In genomic region chr7:98677511-98677910, GRCm38 (mm10) we compare ENCODE assay signal across 20 mouse cellular contexts. TPM values are rescaled to one million over a fixed set of nuclear protein-coding genes. Genes with fewer than 3 reads are reported as not detected.
DNase-seq lines count a peak whose midpoint lies in the region; ATAC-seq and TF ChIP-seq lines count a peak whose summit lies in the region.
"Had no signal": no experiment of that assay in that cellular context is flagged by ENCODE, and none has a peak within 500 bp of the region (broad histone marks: within the 10 kb centered on the region; RNA-seq: fewer than 3 reads in every experiment).

No protein-coding gene starts in this region.

- no peaks in the 10 kb centered on the region for H3K36me3 ChIP-seq in heart, embryonic 10.5 days
- no peaks in the 10 kb centered on the region for H3K36me3 ChIP-seq in heart, embryonic 16.5 days (ENCODE audit: control insufficient read depth, insufficient read depth)
- H3K36me3 ChIP-seq in kidney, adult 2 months (ENCODE audit: control insufficient read depth, insufficient read depth, low read length): no peaks in the 10 kb centered on the region
- H3K36me3 ChIP-seq in hindbrain, embryonic 13.5 days: no peaks in the 10 kb centered on the region
- H3K36me3 ChIP-seq: embryonic facial prominence, embryonic 13.5 days had no signal

- H3K27ac ChIP-seq in heart, embryonic 10.5 days: peak overlapping the region; percentile 29; the same call in 1 of the 2 replicates
- no peak overlapping the region for H3K27ac ChIP-seq in heart, embryonic 16.5 days (ENCODE audit: low read length)
- H3K27ac ChIP-seq in kidney, adult 2 months (ENCODE audit: insufficient read depth, low read depth, low read length): peak overlapping the region; percentile 28; the same call in 1 of the 2 replicates
- H3K27ac ChIP-seq in hindbrain, embryonic 13.5 days: no peak overlapping the region
- H3K27ac ChIP-seq: embryonic facial prominence, embryonic 13.5 days; forebrain, embryonic 13.5 days had no signal

- H3K4me3 ChIP-seq in heart, embryonic 10.5 days: no peak overlapping the region
- no peak overlapping the region for H3K4me3 ChIP-seq in heart, embryonic 16.5 days (ENCODE audit: low read length)
- no peak overlapping the region for H3K4me3 ChIP-seq in kidney, adult 2 months (ENCODE audit: insufficient read depth, low read depth, low read length)
- no peak overlapping the region for H3K4me3 ChIP-seq in hindbrain, embryonic 13.5 days
- H3K4me3 ChIP-seq: embryonic facial prominence, embryonic 13.5 days; forebrain, embryonic 13.5 days had no signal

- no peak for ATAC-seq in heart, embryonic 16.5 days (replicated peaks; ENCODE audit: extremely low read depth, insufficient read depth, low FRiP score)
- no peak for ATAC-seq in hindbrain, embryonic 13.5 days (ENCODE audit: low FRiP score)
- ATAC-seq: forebrain, embryonic 13.5 days; forebrain, postnatal 0 days; hindbrain, embryonic 16.5 days; inflammation-experienced regulatory T-cells, adult 6 months; intestine, postnatal 0 days had no signal

- no peaks in the 10 kb centered on the region for H3K27me3 ChIP-seq in heart, embryonic 10.5 days (ENCODE audit: insufficient read depth, poor library complexity, severe bottlenecking)
- no peaks in the 10 kb centered on the region for H3K27me3 ChIP-seq in heart, embryonic 16.5 days (ENCODE audit: control insufficient read depth, insufficient read depth, low read length)
- H3K27me3 ChIP-seq in kidney, adult 2 months (replicated peaks; ENCODE audit: control insufficient read depth, insufficient read depth, low read length): no peaks in the 10 kb centered on the region
- H3K27me3 ChIP-seq in hindbrain, embryonic 13.5 days: no peaks in the 10 kb centered on the region
- H3K27me3 ChIP-seq: embryonic facial prominence, embryonic 13.5 days had no signal

- no peak overlapping the region for H3K9ac ChIP-seq in heart, embryonic 16.5 days (ENCODE audit: low read length)
- no peak overlapping the region for H3K9ac ChIP-seq in hindbrain, embryonic 13.5 days
- H3K9ac ChIP-seq: embryonic facial prominence, embryonic 13.5 days; forebrain, embryonic 13.5 days; forebrain, postnatal 0 days had no signal

- peak overlapping the region; percentile 57; the same call in 1 of the 2 replicates for H3K4me2 ChIP-seq in heart, embryonic 16.5 days (ENCODE audit: low read depth, low read length)
- no peak overlapping the region for H3K4me2 ChIP-seq in hindbrain, embryonic 13.5 days
- H3K4me2 ChIP-seq: forebrain, embryonic 13.5 days had no signal

- H3K9me3 ChIP-seq in heart, embryonic 10.5 days: no peaks in the 10 kb centered on the region
- H3K9me3 ChIP-seq in heart, embryonic 16.5 days (replicated peaks; ENCODE audit: control insufficient read depth, low read length): no peaks in the 10 kb centered on the region
- no peaks in the 10 kb centered on the region for H3K9me3 ChIP-seq in hindbrain, embryonic 13.5 days
- H3K9me3 ChIP-seq: embryonic facial prominence, embryonic 13.5 days; forebrain, embryonic 13.5 days had no signal

- TF ChIP-seq POLR2A in kidney, adult 2 months (IDR thresholded peaks at IDR 0.05; ENCODE audit: low read depth, low read length): no peak

- no peak for TF ChIP-seq CTCF in kidney, adult 2 months (conservative IDR thresholded peaks at IDR 0.05; ENCODE audit: insufficient read depth, insufficient read length, low read depth, low read length)

- DNase-seq in heart, embryonic 10.5 days (ENCODE audit: low spot score): no peak
- no peak for DNase-seq in heart, adult 9 months (ENCODE audit: low spot score in 2 of 2)
- no peak for DNase-seq in heart, adult 18-20 months
- DNase-seq in kidney, adult 2 months: peak; percentile 28
- no peak for DNase-seq in kidney, adult 8-10 months
- DNase-seq in NIH3T3 (ENCODE audit: low read depth): peak; percentile 65
- DNase-seq: adrenal gland, adult 2 months; adrenal gland, postnatal 25 days; cerebellum, adult 18-20 months; cerebellum, adult 9-11 months; cerebellum, postnatal 36 days; forebrain, postnatal 0 days; gastrocnemius, postnatal 14 days had no signal

- H3K4me1 ChIP-seq in heart, embryonic 10.5 days: peaks cover 43% of the 10 kb centered on the region
- H3K4me1 ChIP-seq in heart, embryonic 16.5 days (ENCODE audit: control insufficient read depth, insufficient read depth, low read length): peaks cover 23% of the 10 kb centered on the region
- no peaks in the 10 kb centered on the region for H3K4me1 ChIP-seq in kidney, adult 2 months (ENCODE audit: control insufficient read depth, insufficient read depth, low read length)
- H3K4me1 ChIP-seq in hindbrain, embryonic 13.5 days (replicated peaks): peaks cover 12% of the 10 kb centered on the region; the same call in 1 of the 2 replicates
- H3K4me1 ChIP-seq: forebrain, embryonic 13.5 days had no signal

- WGBS in heart, embryonic 10.5 days: 90% methylated on average over 2 of the region's 2 CpGs
- WGBS in heart, embryonic 16.5 days: 81% methylated on average over 2 of the region's 2 CpGs
- WGBS in kidney, adult 2 months: 74% methylated on average over 2 of the region's 2 CpGs
- WGBS in hindbrain, embryonic 13.5 days: 85% methylated on average over 2 of the region's 2 CpGs

RNA-seq across cellular contexts. Expression of gene Emsy, which starts 20.9 kb away (rescaled TPM):
- polyA plus RNA-seq in heart, embryonic 10.5 days (2016; fragmentation: Nextera tagmentation; extraction: Ambion mirVana): 29.1 and 34.1 TPM in 2 replicates
- 20.5 and 22.3 TPM in 2 replicates for polyA plus RNA-seq in heart, embryonic 16.5 days (2015; fragmentation: Nextera tagmentation; extraction: Ambion mirVana)
- total RNA-seq in heart, adult 18-20 months (2021): 10 to 100 TPM; 16.7 to 23.8 TPM
- 17.3 and 20.9 TPM in 2 replicates for polyA plus RNA-seq in kidney, adult 2 months (2012; rRNA removed)
- 35.0 and 36.2 TPM in 2 replicates for polyA plus RNA-seq in hindbrain, embryonic 13.5 days (2015; fragmentation: Nextera tagmentation; extraction: Ambion mirVana)

RNA-seq across cellular contexts. Expression of gene Thap12, which starts 25.4 kb away (rescaled TPM):
- 39.5 and 40.6 TPM in 2 replicates for polyA plus RNA-seq in heart, embryonic 10.5 days (2016; fragmentation: Nextera tagmentation; extraction: Ambion mirVana)
- polyA plus RNA-seq in heart, embryonic 16.5 days (2015; fragmentation: Nextera tagmentation; extraction: Ambion mirVana): 36.6 and 40.6 TPM in 2 replicates
- 10 to 100 TPM; 77.9 to 83.9 TPM for total RNA-seq in heart, adult 18-20 months (2021)
- 12.3 and 13.3 TPM in 2 replicates for polyA plus RNA-seq in kidney, adult 2 months (2012; rRNA removed)
- polyA plus RNA-seq in hindbrain, embryonic 13.5 days (2015; fragmentation: Nextera tagmentation; extraction: Ambion mirVana): 45.9 and 49.4 TPM in 2 replicates

Comparison
In these comparisons a context has a peak if more than half of its experiments do, and no peak if none do; other contexts are left out.
1. DNase-seq: peak in kidney, adult 2 months (single experiment) and NIH3T3 (single experiment); none in heart, embryonic 10.5 days (single experiment), heart, adult 9 months (0 of 2), heart, adult 18-20 months (0 of 2) and kidney, adult 8-10 months (0 of 2).
2. H3K27ac ChIP-seq: peak in heart, embryonic 10.5 days (single experiment) and kidney, adult 2 months (single experiment); none in heart, embryonic 16.5 days (single experiment) and hindbrain, embryonic 13.5 days (single experiment).